Mouse (Mus musculus) forebrain, embryonic 13.5 days (tissue): ENCODE data around the gene Sytl2. TPM values are rescaled to one million over a fixed set of nuclear protein-coding genes. Genes with fewer than 3 reads are reported as not detected.

Experiments
- ATAC-seq: fragments of 200-750 bp; cut with Nextera tagmentation; 2 replicates; pipeline ENCODE4 v1.8.0; 2017
- H3K27ac ChIP-seq: fragments of 300-500 bp; sonication (generic); 2 replicates; pipeline ENCODE4 v1.5.1; 2015; ENCODE audit warnings: inconsistent platforms, mild to moderate bottlenecking, moderate library complexity
- H3K27me3 ChIP-seq: fragments of 300-500 bp; sonication (generic); 2 replicates; pipeline ENCODE4 v1.6.1; 2015; ENCODE audit warnings: mild to moderate bottlenecking, inconsistent platforms
- H3K36me3 ChIP-seq: fragments of 300-500 bp; sonication (generic); 2 replicates; pipeline ENCODE4 v1.6.1; 2015; ENCODE audit warnings: mild to moderate bottlenecking, inconsistent platforms; ENCODE audit not compliant: poor library complexity, severe bottlenecking
- H3K4me1 ChIP-seq: fragments of 300-500 bp; sonication (generic); 2 replicates; pipeline ENCODE4 v1.6.1; 2015; ENCODE audit warnings: inconsistent platforms
- H3K4me2 ChIP-seq: fragments of 300-500 bp; sonication (generic); 2 replicates; pipeline ENCODE4 v1.6.1; 2015; ENCODE audit warnings: inconsistent platforms, mild to moderate bottlenecking, moderate library complexity
- H3K4me3 ChIP-seq: fragments of 300-500 bp; sonication (generic); 2 replicates; pipeline ENCODE4 v1.5.1; 2015; ENCODE audit warnings: mild to moderate bottlenecking, inconsistent platforms
- H3K9ac ChIP-seq: fragments of 300-500 bp; sonication (generic); 2 replicates; pipeline ENCODE4 v1.6.1; 2015; ENCODE audit warnings: mild to moderate bottlenecking, inconsistent platforms
- H3K9me3 ChIP-seq: fragments of 300-500 bp; sonication (generic); replicated peaks from 2 replicates; pipeline ENCODE4 v1.6.1; 2016; ENCODE audit warnings: inconsistent platforms
- WGBS: fragments of 180-500 bp; shearing (Covaris S2); methylation state at CpG from one replicate; pipeline ENCODE4 v1.1.7; 2015; 5-methylcytosine and 5-hydroxymethylcytosine counted together
- polyA plus RNA-seq: library from polyadenylated mRNA; unstranded; fragments of >200 nt; fragmentation: Nextera tagmentation; extraction: Ambion mirVana; gene quantifications from 2 replicates; pipeline ENCODE4 v1.2.1, GENCODE M21; 2015

The Sytl2 gene
- polyA plus RNA-seq, 1 experiment from 2014 or later: 0.94 TPM

GRCm38 (mm10) chr7:90444206-90444605 lies 142.2 kb downstream of the Sytl2 start:
- ATAC-seq: no peak
- H3K27ac ChIP-seq: peak overlapping the region; percentile 97

GRCm38 (mm10) chr7:90456149-90456844 lies 154.2 kb downstream of the Sytl2 start:
- H3K4me1 ChIP-seq: peaks cover 10% of the 10 kb centered on the region
- ATAC-seq: no peak
- H3K9ac ChIP-seq: peak overlapping the region; percentile 72
- peak overlapping the region; percentile 58 for H3K4me2 ChIP-seq
- H3K9me3 ChIP-seq: no peaks in the 10 kb centered on the region
- H3K27me3 ChIP-seq: no peaks in the 10 kb centered on the region
- peak overlapping the region; percentile 83 for H3K27ac ChIP-seq
- peak overlapping the region; percentile 63 for H3K4me3 ChIP-seq
- WGBS: 40% methylated on average over 7 of the region's 7 CpGs
- H3K36me3 ChIP-seq: peaks cover 29% of the 10 kb centered on the region

More at GRCm38 (mm10) chr7:90444206-90444605, 142.2 kb downstream of the Sytl2 start:
- Histone ChIP-seq H3K9me3 (no peaks in the 10 kb centered on the region), H3K27me3 (no peaks in the 10 kb centered on the region), H3K4me1 (peaks cover 12% of the 10 kb centered on the region), H3K36me3 (0 out of 2 replicates have a peak, but pooled peaks cover 10% of the 10 kb centered on the region), H3K4me3 (peak overlapping the region; percentile 98), H3K4me2 (peak overlapping the region; percentile 87), H3K9ac (peak overlapping the region; percentile 98)
- WGBS: 0% methylated on average over 6 of the region's 6 CpGs

GRCm38 (mm10) chr7:90456845-90457468 lies 154.9 kb downstream of the Sytl2 start, which contains the start of gene Tmem126a:
Gene Tmem126a, minus strand, starts transcription at chr7:90457229.
- Histone ChIP-seq H3K27ac (peak within 1 kb of the TSS; percentile 83), H3K36me3 (peaks cover 22% of the 10 kb centered on the region), H3K9me3 (no peaks in the 10 kb centered on the region), H3K27me3 (0 out of 2 replicates have a peak, but pooled peaks cover 2% of the 10 kb centered on the region), H3K9ac (peak within 1 kb of the TSS; percentile 72), H3K4me3 (peak within 1 kb of the TSS; percentile 63), H3K4me2 (peak within 1 kb of the TSS; percentile 58), H3K4me1 (peaks cover 10% of the 10 kb centered on the region)
- under 1% methylated on average over 41 of the region's 41 CpGs for WGBS
- peak; percentile 99 for ATAC-seq

GRCm38 (mm10) chr7:90457517-90457916 lies 155.5 kb downstream of the Sytl2 start:
- Histone ChIP-seq H3K27ac (peak overlapping the region; percentile 83), H3K4me2 (peak overlapping the region; percentile 58), H3K9me3 (no peaks in the 10 kb centered on the region), H3K27me3 (0 out of 2 replicates have a peak, but pooled peaks cover 2% of the 10 kb centered on the region), H3K4me1 (peaks cover 10% of the 10 kb centered on the region), H3K36me3 (peaks cover 17% of the 10 kb centered on the region), H3K4me3 (peak overlapping the region; percentile 63), H3K9ac (peak overlapping the region; percentile 72)
- 20% methylated on average over 10 of the region's 10 CpGs for WGBS
- peak; percentile 71 for ATAC-seq

Other genes starting within 250 kb of the Sytl2 start
- 36.6 and 40.9 TPM in 2 replicates for gene Picalm, start 172.0 kb upstream of the Sytl2 start, polyA plus RNA-seq
- gene Ccdc83, start 36.5 kb upstream of the Sytl2 start, polyA plus RNA-seq: not detected in 2 replicates
- gene Ccdc89, start 124.3 kb downstream of the Sytl2 start, polyA plus RNA-seq: 1.3 and 2.3 TPM in 2 replicates
- gene Crebzf, start 140.5 kb downstream of the Sytl2 start, polyA plus RNA-seq: 28.1 and 36.4 TPM in 2 replicates
- gene Tmem126a, start 155.0 kb downstream of the Sytl2 start, polyA plus RNA-seq: 123 and 127 TPM in 2 replicates
- gene Tmem126b, start 173.7 kb downstream of the Sytl2 start, polyA plus RNA-seq: 35.1 and 35.3 TPM in 2 replicates
- gene Dlg2, start 174.4 kb downstream of the Sytl2 start, polyA plus RNA-seq: 10.1 and 11.7 TPM in 2 replicates